Mouse (Mus musculus) liver, adult 2 months (tissue): ENCODE results near the gene Vmn2r96. TPM values are rescaled to one million over a fixed set of nuclear protein-coding genes. Genes with fewer than 3 reads are reported as not detected.

ENCODE experiments used
- DNase-seq: peaks from one replicate; pipeline ENCODE4 v3.0.0-alpha.2; 2011; ENCODE audit warnings: low read depth, low spot score; ENCODE audit errors: extremely low read depth
- H3K27ac ChIP-seq: fragments of 200-500 bp; replicated peaks from 2 replicates; pipeline ENCODE4 v1.5.1; 2012; ENCODE audit warnings: low read depth, mild to moderate bottlenecking, control low read depth, inconsistent platforms, low read length; ENCODE audit not compliant: insufficient read depth
- H3K27me3 ChIP-seq: fragments of 200-500 bp; 2 replicates; pipeline ENCODE4 v1.6.1; 2012; ENCODE audit warnings: mild to moderate bottlenecking, moderate library complexity, low read length, inconsistent platforms; ENCODE audit not compliant: control insufficient read depth, insufficient read depth
- H3K36me3 ChIP-seq: fragments of 200-500 bp; 2 replicates; pipeline ENCODE4 v1.6.1; 2012; ENCODE audit warnings: low read length, inconsistent platforms; ENCODE audit not compliant: control insufficient read depth, insufficient read depth
- H3K4me1 ChIP-seq: fragments of 200-500 bp; 2 replicates; pipeline ENCODE4 v1.6.1; 2011; ENCODE audit warnings: low read length; ENCODE audit not compliant: control insufficient read depth, insufficient read depth
- H3K4me3 ChIP-seq: fragments of 200-500 bp; 2 replicates; pipeline ENCODE4 v1.5.1; 2011; ENCODE audit warnings: low read depth, mild to moderate bottlenecking, control low read depth, low read length, moderate library complexity; ENCODE audit not compliant: insufficient read depth
- H3K79me2 ChIP-seq: fragments of 200-500 bp; 2 replicates; pipeline ENCODE4 v1.6.1; 2012; ENCODE audit warnings: inconsistent platforms, mild to moderate bottlenecking, low read length, moderate library complexity; ENCODE audit not compliant: control insufficient read depth, insufficient read depth
- H3K9ac ChIP-seq: fragments of 200-500 bp; 2 replicates; pipeline ENCODE4 v1.6.1; 2012; ENCODE audit warnings: low read depth, mild to moderate bottlenecking, control low read depth, inconsistent platforms, low read length
- CTCF ChIP-seq: fragments of 200-500 bp; IDR thresholded peaks from 2 replicates; pipeline ENCODE4 v1.5.1; 2011; ENCODE audit warnings: low read depth, low read length, control low read depth
- POLR2A ChIP-seq: fragments of 200-500 bp; IDR thresholded peaks from 2 replicates; pipeline ENCODE4 v1.6.1; 2011; ENCODE audit warnings: low read length, control low read depth; ENCODE audit not compliant: insufficient read depth; ENCODE audit errors: extremely low read depth
- polyA plus RNA-seq: library from polyadenylated mRNA; depleted of rRNA; stranded (reverse); fragments of >200 nt; gene quantifications from 2 replicates; pipeline ENCODE4 v1.2.3, GENCODE M21; 2012; rRNA removed
- total RNA-seq: library from RNA; depleted of rRNA; stranded (reverse); fragments of >200 nt; gene quantifications from 2 replicates; pipeline ENCODE4 v1.2.3, GENCODE M21; 2014; rRNA removed

The Vmn2r96 gene
- total and polyA plus RNA-seq, 2 experiments, result not detected

DNA sequence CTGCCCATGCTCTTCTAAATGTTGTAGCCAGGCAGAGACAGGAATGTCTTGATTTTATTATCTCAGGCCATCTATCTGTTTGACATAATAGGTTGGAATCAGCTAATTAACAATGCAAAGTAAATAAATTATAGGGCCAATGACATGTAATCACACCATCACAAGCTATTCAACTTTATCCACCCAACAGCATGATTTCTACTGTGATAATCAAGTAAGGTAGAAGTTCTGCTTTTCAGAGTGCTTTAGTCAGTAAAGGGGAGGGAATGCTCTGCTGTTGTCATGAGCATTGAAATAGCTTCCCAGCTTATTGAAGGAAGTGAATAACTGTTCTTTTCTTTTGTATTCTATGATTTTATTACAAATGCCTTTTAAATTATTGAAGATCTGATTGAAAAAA lies 53.6 kb downstream of the Vmn2r96 start:
- no peak overlapping the region for H3K9ac ChIP-seq
- H3K27me3 ChIP-seq, result no peaks in the 10 kb centered on the region
- TF ChIP-seq CTCF (no peak), POLR2A (no peak)
- no peaks in the 10 kb centered on the region for H3K4me1 ChIP-seq
- H3K4me3 ChIP-seq, result no peak overlapping the region
- no peaks in the 10 kb centered on the region for H3K79me2 ChIP-seq
- H3K36me3 ChIP-seq, result no peaks in the 10 kb centered on the region
- H3K27ac ChIP-seq, result no peak overlapping the region
- no peak for DNase-seq

Other genes starting within 250 kb of the Vmn2r96 start
- gene Vmn2r95, start 149.1 kb upstream of the Vmn2r96 start, total RNA-seq, result not detected in 2 replicates
- not detected in 2 replicates for gene Vmn2r95, start 149.1 kb upstream of the Vmn2r96 start, polyA plus RNA-seq